Mouse (Mus musculus) lung, embryonic 16.5 days (tissue): Measurements from ENCODE around the gene Mtf1. TPM values are rescaled to one million over a fixed set of nuclear protein-coding genes. Genes with fewer than 3 reads are reported as not detected.
A peak's percentile ranks its signal among the peaks of the same experiment; 100 is the strongest.

Experiments
- ATAC-seq: fragments of 200-750 bp; cut with Nextera tagmentation; 2 replicates; pipeline ENCODE4 v1.8.0; 2017; ENCODE audit warnings: low read depth, mild to moderate bottlenecking, moderate library complexity
- H3K27ac ChIP-seq: fragments of 300-500 bp; sonication (generic); 2 replicates; pipeline ENCODE4 v1.5.1; 2014; ENCODE audit warnings: mild to moderate bottlenecking, control low read depth, low read length
- H3K27me3 ChIP-seq: fragments of 300-500 bp; sonication (generic); 2 replicates; pipeline ENCODE4 v1.6.1; 2014; ENCODE audit warnings: low read depth, low read length, mixed read lengths; ENCODE audit not compliant: control insufficient read depth, insufficient read depth
- H3K36me3 ChIP-seq: fragments of 300-500 bp; sonication (generic); 2 replicates; pipeline ENCODE4 v1.6.1; 2014; ENCODE audit warnings: low read length; ENCODE audit not compliant: control insufficient read depth, insufficient read depth
- H3K4me1 ChIP-seq: fragments of 300-500 bp; sonication (generic); replicated peaks from 2 replicates; pipeline ENCODE4 v1.6.1; 2014; ENCODE audit warnings: low read length, mixed read lengths; ENCODE audit not compliant: control insufficient read depth, insufficient read depth
- H3K4me2 ChIP-seq: fragments of 300-500 bp; sonication (generic); 2 replicates; pipeline ENCODE4 v1.6.1; 2014; ENCODE audit warnings: low read depth, low read length, control low read depth
- H3K4me3 ChIP-seq: fragments of 300-500 bp; sonication (generic); 2 replicates; pipeline ENCODE4 v1.5.1; 2014; ENCODE audit warnings: mild to moderate bottlenecking, low read length, control low read depth
- H3K9ac ChIP-seq: fragments of 300-500 bp; sonication (generic); 2 replicates; pipeline ENCODE4 v1.6.1; 2014; ENCODE audit warnings: low read length, control low read depth
- H3K9me3 ChIP-seq: fragments of 300-500 bp; sonication (generic); 2 replicates; pipeline ENCODE4 v1.6.1; 2016; ENCODE audit warnings: low read length; ENCODE audit not compliant: control insufficient read depth
- WGBS: fragments of 180-500 bp; shearing (Covaris S2); extraction: QIAGEN DNeasy Blood & Tissue Kit; methylation state at CpG from one replicate; pipeline ENCODE4 v1.1.7; 2014; 5-methylcytosine and 5-hydroxymethylcytosine counted together
- polyA plus RNA-seq: library from polyadenylated mRNA; unstranded; fragments of >200 nt; fragmentation: Nextera tagmentation; extraction: Ambion mirVana; gene quantifications from 2 replicates; pipeline ENCODE4 v1.2.1, GENCODE M21; 2015

The Mtf1 gene
- polyA plus RNA-seq, 1 experiment from 2014 or later: 12.8 TPM

GRCm38 (mm10) chr4:124768963-124769591, 32.8 kb upstream of the Mtf1 start:
- H3K36me3 ChIP-seq: no peaks in the 10 kb centered on the region
- H3K4me2 ChIP-seq: no peak overlapping the region
- H3K9me3 ChIP-seq: no peaks in the 10 kb centered on the region
- no peak overlapping the region for H3K9ac ChIP-seq
- H3K4me3 ChIP-seq: no peak overlapping the region
- no peak overlapping the region for H3K27ac ChIP-seq
- H3K4me1 ChIP-seq: peaks cover 11% of the 10 kb centered on the region
- 79% methylated on average over 13 of the region's 13 CpGs for WGBS
- H3K27me3 ChIP-seq: no peaks in the 10 kb centered on the region
- no peak for ATAC-seq

- 67% methylated on average over 5 of the region's 5 CpGs for WGBS
Observed at GRCm38 (mm10) chr4:124770624-124771023, 31.3 kb upstream of the Mtf1 start.

GRCm38 (mm10) chr4:124772125-124772524, 29.8 kb upstream of the Mtf1 start:
- H3K36me3 ChIP-seq: no peaks in the 10 kb centered on the region
- no peaks in the 10 kb centered on the region for H3K9me3 ChIP-seq
- no peaks in the 10 kb centered on the region for H3K27me3 ChIP-seq
- H3K4me3 ChIP-seq: no peak overlapping the region
- H3K4me1 ChIP-seq: 0 out of 2 replicates have a peak, but pooled peaks cover 4% of the 10 kb centered on the region
- H3K27ac ChIP-seq: peak overlapping the region; percentile 85
- peak; percentile 80 for ATAC-seq
- WGBS: 41% methylated on average over 4 of the region's 4 CpGs
- H3K4me2 ChIP-seq: no peak overlapping the region
- H3K9ac ChIP-seq: peak overlapping the region; percentile 35; the same call in 1 of the 2 replicates

More at GRCm38 (mm10) chr4:124770624-124771023, 31.3 kb upstream of the Mtf1 start:
- Histone ChIP-seq H3K9me3 (no peaks in the 10 kb centered on the region), H3K4me2 (no peak overlapping the region), H3K4me3 (no peak overlapping the region), H3K9ac (no peak overlapping the region), H3K27ac (no peak overlapping the region), H3K27me3 (no peaks in the 10 kb centered on the region), H3K4me1 (peaks cover 11% of the 10 kb centered on the region), H3K36me3 (no peaks in the 10 kb centered on the region)
- ATAC-seq: no peak

DNA sequence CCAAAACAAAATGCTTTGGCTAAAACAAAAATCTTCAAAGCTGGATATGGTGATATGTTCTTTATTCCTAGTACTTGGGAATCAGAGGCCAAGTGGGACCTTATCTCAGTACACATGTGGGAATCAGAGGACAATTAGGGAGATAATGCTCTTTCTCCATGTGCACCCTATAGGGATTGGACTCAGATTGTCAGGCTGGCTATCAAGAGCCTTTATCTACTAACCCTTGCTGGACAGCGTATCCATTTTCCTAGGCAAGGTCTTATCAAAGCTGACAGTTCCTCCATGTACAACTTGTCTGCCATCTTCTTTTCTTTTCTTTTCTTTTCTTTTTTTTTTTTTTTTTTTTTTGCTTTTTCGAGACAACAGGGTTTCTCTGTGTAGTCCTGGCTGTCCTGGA, 28.5 kb upstream of the Mtf1 start:
- Histone ChIP-seq H3K4me1 (0 out of 2 replicates have a peak, but pooled peaks cover 4% of the 10 kb centered on the region), H3K4me3 (no peak overlapping the region), H3K9me3 (no peaks in the 10 kb centered on the region), H3K36me3 (no peaks in the 10 kb centered on the region), H3K9ac (no peak overlapping the region), H3K4me2 (no peak overlapping the region), H3K27ac (no peak overlapping the region; the same call in 1 of the 2 replicates), H3K27me3 (no peaks in the 10 kb centered on the region)
- no peak for ATAC-seq
- 88% methylated on average over 2 of the region's 2 CpGs for WGBS

GRCm38 (mm10) chr4:124773995-124774394, 27.9 kb upstream of the Mtf1 start:
- H3K27ac ChIP-seq: no peak overlapping the region
- 84% methylated on average over 6 of the region's 6 CpGs for WGBS

DNA sequence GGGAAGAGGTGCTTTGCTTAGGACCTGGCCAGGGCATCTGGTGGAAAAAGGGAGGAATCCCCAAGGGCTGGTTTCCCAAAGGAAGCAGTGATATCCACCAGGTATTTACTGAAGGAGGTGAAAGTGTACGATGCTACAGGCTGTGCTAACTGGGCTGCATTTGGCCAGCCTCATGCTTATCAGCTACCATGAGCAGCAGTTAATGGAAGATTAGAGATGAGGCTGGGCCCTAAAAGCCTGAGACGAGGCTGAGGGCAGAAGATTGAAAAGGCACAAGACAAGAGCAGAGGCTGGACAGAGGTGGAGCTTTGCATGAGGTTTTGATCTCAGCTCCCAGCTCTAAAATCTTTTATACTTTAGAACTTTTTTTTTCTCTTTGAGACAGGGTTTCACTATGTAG, 27.5 kb upstream of the Mtf1 start:
- Histone ChIP-seq H3K4me2 (no peak overlapping the region), H3K4me3 (no peak overlapping the region), H3K27me3 (no peaks in the 10 kb centered on the region), H3K4me1 (0 out of 2 replicates have a peak, but pooled peaks cover 4% of the 10 kb centered on the region), H3K9ac (no peak overlapping the region), H3K27ac (no peak overlapping the region), H3K9me3 (no peaks in the 10 kb centered on the region), H3K36me3 (0 out of 2 replicates have a peak, but pooled peaks cover 4% of the 10 kb centered on the region)
- 49% methylated on average over 2 of the region's 2 CpGs for WGBS
- ATAC-seq: no peak

More at GRCm38 (mm10) chr4:124773995-124774394, 27.9 kb upstream of the Mtf1 start:
- H3K9me3 ChIP-seq: no peaks in the 10 kb centered on the region
- H3K4me3 ChIP-seq: no peak overlapping the region
- 0 out of 2 replicates have a peak, but pooled peaks cover 4% of the 10 kb centered on the region for H3K36me3 ChIP-seq
- H3K4me1 ChIP-seq: 0 out of 2 replicates have a peak, but pooled peaks cover 4% of the 10 kb centered on the region
- H3K4me2 ChIP-seq: no peak overlapping the region
- no peak for ATAC-seq
- no peak overlapping the region for H3K9ac ChIP-seq
- no peaks in the 10 kb centered on the region for H3K27me3 ChIP-seq

- ATAC-seq: no peak
- Histone ChIP-seq H3K4me2 (no peak overlapping the region), H3K27me3 (no peaks in the 10 kb centered on the region), H3K27ac (no peak overlapping the region), H3K4me3 (no peak overlapping the region), H3K9ac (no peak overlapping the region), H3K4me1 (no peaks in the 10 kb centered on the region), H3K9me3 (no peaks in the 10 kb centered on the region), H3K36me3 (peaks cover 21% of the 10 kb centered on the region)
- 88% methylated on average over 7 of the region's 7 CpGs for WGBS
Observed at GRCm38 (mm10) chr4:124781361-124781760, 20.5 kb upstream of the Mtf1 start.

GRCm38 (mm10) chr4:124782395-124782794, 19.5 kb upstream of the Mtf1 start:
- Histone ChIP-seq H3K4me3 (no peak overlapping the region), H3K27ac (no peak overlapping the region), H3K27me3 (no peaks in the 10 kb centered on the region), H3K9ac (no peak overlapping the region), H3K36me3 (peaks cover 24% of the 10 kb centered on the region), H3K9me3 (no peaks in the 10 kb centered on the region), H3K4me2 (no peak overlapping the region), H3K4me1 (no peaks in the 10 kb centered on the region)
- WGBS: 90% methylated on average over 8 of the region's 8 CpGs
- no peak for ATAC-seq

GRCm38 (mm10) chr4:124783937-124784336, 18.0 kb upstream of the Mtf1 start:
- no peaks in the 10 kb centered on the region for H3K9me3 ChIP-seq
- H3K4me1 ChIP-seq: no peaks in the 10 kb centered on the region
- H3K4me3 ChIP-seq: no peak overlapping the region
- 87% methylated on average over 8 of the region's 8 CpGs for WGBS
- H3K4me2 ChIP-seq: no peak overlapping the region
- H3K27me3 ChIP-seq: no peaks in the 10 kb centered on the region
- H3K36me3 ChIP-seq: peaks cover 23% of the 10 kb centered on the region
- H3K9ac ChIP-seq: no peak overlapping the region
- ATAC-seq: no peak
- H3K27ac ChIP-seq: no peak overlapping the region
